Mouse (Mus musculus) erythroblast, embryonic 14.5 days (primary cell): ENCODE results near the gene Polr1e.

Experiments used
- GATA1 ChIP-seq: IDR thresholded peaks from 2 replicates; pipeline ENCODE4 v1.6.1; 2012; ENCODE audit warnings: low read length, inconsistent platforms, mixed read lengths
- TAL1 ChIP-seq: IDR thresholded peaks from 3 replicates; pipeline ENCODE4 v1.6.1; 2012; ENCODE audit warnings: low read length, inconsistent platforms, mixed read lengths

DNA sequence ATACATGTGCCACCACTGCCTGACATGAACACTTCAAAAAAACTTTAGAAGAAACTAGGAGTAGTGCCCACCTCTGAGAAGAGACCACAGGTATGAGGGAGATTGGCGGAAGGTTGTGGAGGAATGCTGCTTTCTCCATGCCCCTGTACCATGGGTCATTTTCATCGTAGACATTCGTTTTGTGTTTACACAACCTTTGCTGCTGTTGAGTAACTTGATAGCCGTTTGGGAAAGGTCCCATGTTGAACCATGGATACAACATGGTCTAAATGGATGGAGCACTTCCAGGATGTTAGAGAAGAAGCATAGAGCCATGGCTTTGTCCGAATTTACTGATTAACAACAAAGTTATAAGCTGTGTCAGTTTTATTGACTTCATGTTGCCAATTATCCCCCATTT is 40.2 kb upstream of the Polr1e start:
- no peak for TF ChIP-seq GATA1
- no peak for TF ChIP-seq TAL1
